Mouse (Mus musculus): ENCODE measurements around the gene Dpp9. TPM values are rescaled to one million over a fixed set of nuclear protein-coding genes. Genes with fewer than 3 reads are reported as not detected.
"Not testable (repeated sequence)": the region's sequence is repeated elsewhere in the genome, so short reads cannot be mapped to it uniquely, and the experiment has no call there.

Dpp9 gene
- 37.1 and 40.9 TPM in 2 replicates for polyA plus RNA-seq (2015; fragmentation: Nextera tagmentation; extraction: Ambion mirVana)

DNA sequence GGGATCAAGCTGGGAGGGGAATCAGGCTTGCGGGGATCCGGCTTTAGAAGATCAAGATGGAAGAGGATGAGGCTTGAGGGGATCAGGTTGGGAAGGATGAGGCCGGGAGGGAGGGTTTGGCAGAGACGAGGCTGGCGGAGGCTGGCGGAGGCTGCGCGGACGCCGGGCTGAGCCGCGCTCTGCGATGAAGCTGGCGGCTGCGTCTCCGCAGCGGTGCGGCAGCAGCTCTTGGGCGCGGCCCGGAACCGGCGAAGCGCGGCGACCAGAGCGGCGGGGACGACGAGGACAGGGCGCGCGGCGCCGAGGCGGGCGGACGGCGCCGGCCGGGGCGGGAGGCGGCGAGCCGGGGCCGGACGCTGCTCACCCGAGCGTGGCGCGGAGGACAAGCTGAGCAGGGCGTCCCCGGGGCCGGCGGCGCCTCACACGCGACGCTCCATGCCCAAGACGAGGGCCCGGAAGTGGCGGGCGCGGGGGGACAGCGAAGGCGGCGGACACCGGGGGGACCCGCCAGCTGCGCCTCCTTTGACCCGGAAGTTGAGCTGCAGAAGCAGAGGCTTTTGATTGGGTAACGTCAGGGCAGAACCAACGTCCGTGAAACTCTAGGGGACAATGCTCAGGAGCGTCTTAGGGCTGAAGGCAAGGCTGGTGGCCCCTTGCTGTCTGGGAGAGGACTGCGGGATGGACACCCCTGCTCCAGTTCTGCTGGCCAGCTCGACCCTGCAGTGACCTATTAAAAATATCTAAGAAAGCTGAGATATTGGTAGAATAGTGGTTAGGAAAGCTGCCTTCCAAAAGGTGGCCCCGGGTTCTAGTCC is at the start of gene Dpp9:
Gene Dpp9, minus strand, starts transcription at position 529 of the 815 bp plus-strand sequence.
- peak within 1 kb of the TSS; percentile 89 for H3K27ac ChIP-seq (replicated peaks)

DNA sequence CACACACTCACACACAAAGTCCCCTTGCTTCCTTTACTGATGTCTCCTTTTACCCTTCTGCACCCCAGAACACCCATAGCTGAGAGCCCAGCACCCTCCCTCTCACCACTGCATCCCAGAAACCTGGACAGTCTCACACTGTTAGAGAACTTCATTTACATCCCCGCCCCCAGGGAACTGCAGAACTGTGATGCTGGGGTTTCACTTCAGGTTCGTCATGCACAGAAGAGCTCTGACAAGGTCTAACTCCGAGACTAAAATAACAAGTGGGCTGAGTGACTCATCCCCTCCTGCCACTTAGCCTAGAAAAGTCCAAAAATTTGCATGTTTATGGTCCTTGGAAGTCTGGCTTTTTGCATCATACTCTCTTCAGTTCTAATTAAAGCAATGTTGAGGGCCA is 47.6 kb upstream of the Dpp9 start:
- Histone ChIP-seq H3K4me2 (replicated peaks) (no peak overlapping the region), H3K27me3 (no peaks in the 10 kb centered on the region), H3K9ac (no peak overlapping the region), H3K9me3 (replicated peaks) (no peaks in the 10 kb centered on the region), H3K27ac (replicated peaks) (peak overlapping the region; percentile 13; the same call in 1 of the 2 replicates), H3K4me3 (replicated peaks) (no peak overlapping the region), H3K4me1 (peaks cover 28% of the 10 kb centered on the region), H3K36me3 (peaks cover 32% of the 10 kb centered on the region)
- no peak for ATAC-seq (ENCODE audit: insufficient number of reproducible peaks, low FRiP score, low TSS enrichment, low read depth)
- WGBS = 54% methylated on average over 3 of the region's 3 CpGs

More for the DNA sequence above, at the start of gene Dpp9:
- ATAC-seq (ENCODE audit: insufficient number of reproducible peaks, low FRiP score, low TSS enrichment, low read depth) = peak; percentile 96
- Histone ChIP-seq H3K9me3 (replicated peaks) (no peaks in the 10 kb centered on the region), H3K4me3 (replicated peaks) (peak within 1 kb of the TSS; percentile 80), H3K4me2 (replicated peaks) (peak within 1 kb of the TSS; percentile 82), H3K9ac (peak within 1 kb of the TSS; percentile 69), H3K36me3 (0 out of 2 replicates have a peak, but pooled peaks cover 3% of the 10 kb centered on the region), H3K27me3 (no peaks in the 10 kb centered on the region), H3K4me1 (peaks cover 24% of the 10 kb centered on the region)
- under 1% methylated on average over 77 of the region's 78 CpGs for WGBS

DNA sequence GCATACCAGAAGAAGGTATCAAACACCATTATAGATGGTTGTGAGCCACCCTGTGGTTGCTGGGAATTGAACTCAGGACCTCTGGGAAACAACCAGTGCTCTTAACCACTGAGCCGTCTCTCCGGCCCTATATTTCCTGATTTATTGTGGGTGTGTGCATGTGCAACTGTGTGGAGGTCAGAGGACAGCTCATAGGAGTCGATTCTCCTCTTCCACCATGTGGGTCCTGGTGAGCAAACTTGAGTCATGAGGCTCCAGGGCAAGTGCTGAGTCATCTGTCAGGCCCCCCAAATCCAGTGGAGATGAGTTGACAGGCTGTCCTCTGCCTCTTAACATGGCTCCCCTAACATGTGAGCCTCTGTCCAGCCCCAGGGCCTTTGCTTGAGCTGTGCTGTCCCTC is 47.2 kb upstream of the Dpp9 start:
- Histone ChIP-seq H3K4me3 (replicated peaks) (no peak overlapping the region), H3K9me3 (replicated peaks) (no peaks in the 10 kb centered on the region), H3K27me3 (no peaks in the 10 kb centered on the region), H3K4me1 (peaks cover 32% of the 10 kb centered on the region), H3K9ac (no peak overlapping the region), H3K4me2 (replicated peaks) (no peak overlapping the region), H3K36me3 (peaks cover 32% of the 10 kb centered on the region), H3K27ac (replicated peaks) (peak overlapping the region; percentile 13; the same call in 1 of the 2 replicates)
- ATAC-seq (ENCODE audit: insufficient number of reproducible peaks, low FRiP score, low TSS enrichment, low read depth) = no peak
- 86% methylated on average over 3 of the region's 3 CpGs for WGBS

DNA sequence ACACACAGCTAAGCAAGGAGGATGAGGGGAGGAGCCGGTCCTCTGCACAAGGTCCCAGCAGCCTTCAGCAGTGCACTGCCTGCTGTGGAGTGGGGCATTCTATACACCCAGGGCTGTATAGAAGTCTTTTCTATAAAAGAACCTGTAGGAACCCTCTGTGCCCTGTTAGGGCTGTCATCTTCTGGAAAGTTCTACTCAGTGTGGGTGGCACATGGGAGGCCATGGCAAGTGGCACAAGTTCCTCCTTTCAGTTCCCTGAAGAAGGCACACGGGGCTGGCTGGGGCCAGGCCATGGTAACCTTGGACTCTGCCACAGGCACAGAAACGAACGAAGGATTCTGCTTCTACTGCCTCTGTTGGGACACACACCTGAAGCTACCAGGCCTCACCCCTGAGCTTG is 46.3 kb upstream of the Dpp9 start:
- H3K4me3 ChIP-seq (replicated peaks) = no peak overlapping the region
- peaks cover 41% of the 10 kb centered on the region for H3K4me1 ChIP-seq
- peaks cover 32% of the 10 kb centered on the region for H3K36me3 ChIP-seq
- H3K27ac ChIP-seq (replicated peaks) = no peak overlapping the region
- ATAC-seq (ENCODE audit: insufficient number of reproducible peaks, low FRiP score, low TSS enrichment, low read depth) = no peak
- H3K4me2 ChIP-seq (replicated peaks) = no peak overlapping the region
- H3K27me3 ChIP-seq = no peaks in the 10 kb centered on the region
- H3K9me3 ChIP-seq (replicated peaks) = no peaks in the 10 kb centered on the region
- WGBS = 88% methylated on average over 4 of the region's 4 CpGs
- H3K9ac ChIP-seq = no peak overlapping the region

DNA sequence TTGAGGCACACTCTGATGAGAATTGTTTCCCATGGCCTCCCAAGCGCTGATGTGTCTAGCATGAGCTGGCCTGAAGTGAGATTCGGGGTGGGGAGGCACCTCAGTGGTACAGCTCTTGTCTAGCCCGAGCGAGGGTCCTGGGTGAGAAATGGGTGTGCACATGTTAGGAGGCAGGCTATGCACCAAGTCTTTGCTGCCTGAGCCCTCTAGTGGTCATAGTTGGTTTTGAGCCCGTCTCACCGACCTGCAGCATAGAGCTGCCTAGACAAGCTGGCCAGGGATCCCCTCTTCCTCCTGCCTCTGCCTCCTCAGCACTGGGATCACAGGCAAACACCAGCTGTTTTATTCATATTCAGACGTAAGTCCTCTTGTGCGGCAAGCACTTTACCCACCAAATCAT is 45.3 kb upstream of the Dpp9 start:
- no peak overlapping the region for H3K4me3 ChIP-seq (replicated peaks)
- 24% methylated on average over 8 of the region's 8 CpGs for WGBS

DNA sequence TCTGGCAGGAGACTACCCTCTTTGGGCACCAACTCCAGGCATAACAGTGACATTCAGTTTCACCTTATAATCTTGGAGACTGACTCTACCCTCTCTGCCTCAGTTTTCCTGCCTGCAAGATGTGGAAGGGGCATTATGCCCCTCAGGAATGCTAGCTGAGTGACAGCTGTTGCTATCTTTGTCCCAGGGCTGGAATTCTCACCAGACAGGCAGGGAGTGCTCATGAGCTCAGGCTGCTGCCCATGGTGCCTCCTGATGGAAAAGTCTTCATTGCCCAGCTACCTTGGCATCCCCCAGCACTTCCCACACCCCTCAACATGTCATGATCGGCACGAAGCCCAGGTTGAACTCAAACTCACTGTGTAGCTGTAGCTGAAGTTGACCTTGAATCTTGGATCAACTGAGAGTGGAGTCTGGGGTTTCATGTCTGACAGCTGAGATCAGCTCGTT is 44.0 kb upstream of the Dpp9 start:
- Histone ChIP-seq H3K4me3 (replicated peaks) (no peak overlapping the region), H3K4me2 (replicated peaks) (no peak overlapping the region), H3K27ac (replicated peaks) (peak overlapping the region; percentile 6; the same call in 1 of the 2 replicates), H3K27me3 (no peaks in the 10 kb centered on the region), H3K9ac (no peak overlapping the region), H3K36me3 (peaks cover 53% of the 10 kb centered on the region), H3K4me1 (peaks cover 54% of the 10 kb centered on the region), H3K9me3 (replicated peaks) (no peaks in the 10 kb centered on the region)
- WGBS = 72% methylated on average over 3 of the region's 3 CpGs
- no peak for ATAC-seq (ENCODE audit: insufficient number of reproducible peaks, low FRiP score, low TSS enrichment, low read depth)

More for the DNA sequence above, 45.3 kb upstream of the Dpp9 start:
- Histone ChIP-seq H3K36me3 (peaks cover 42% of the 10 kb centered on the region), H3K4me1 (peaks cover 45% of the 10 kb centered on the region), H3K4me2 (replicated peaks) (no peak overlapping the region), H3K9me3 (replicated peaks) (no peaks in the 10 kb centered on the region), H3K9ac (no peak overlapping the region), H3K27ac (replicated peaks) (no peak overlapping the region), H3K27me3 (no peaks in the 10 kb centered on the region)
- ATAC-seq (ENCODE audit: insufficient number of reproducible peaks, low FRiP score, low TSS enrichment, low read depth) = peak; percentile 45; the same call in 1 of the 2 replicates

DNA sequence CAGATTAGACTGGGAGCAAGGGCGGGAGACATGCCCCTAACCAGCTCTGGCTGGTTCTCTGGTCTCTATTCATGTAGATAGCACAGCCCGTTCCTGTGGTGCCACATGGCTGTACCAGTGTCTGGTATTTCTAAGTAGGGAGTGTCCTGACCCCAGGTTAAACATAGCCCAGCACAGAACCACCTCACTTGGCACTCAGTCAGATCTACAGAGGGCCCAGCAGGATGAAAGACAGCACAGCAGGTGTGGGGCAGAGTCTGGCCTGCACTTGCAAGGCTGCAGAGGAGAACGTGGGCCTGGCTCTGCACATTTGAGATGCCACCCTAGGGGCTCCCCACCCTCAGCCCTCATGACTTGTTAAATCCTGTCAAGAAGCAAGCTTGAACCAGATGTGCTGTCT is 42.5 kb upstream of the Dpp9 start:
- Histone ChIP-seq H3K27ac (replicated peaks) (peak overlapping the region; percentile 40; the same call in 1 of the 2 replicates), H3K9me3 (replicated peaks) (no peaks in the 10 kb centered on the region), H3K4me2 (replicated peaks) (no peak overlapping the region), H3K4me1 (peaks cover 57% of the 10 kb centered on the region), H3K9ac (no peak overlapping the region), H3K27me3 (no peaks in the 10 kb centered on the region), H3K4me3 (replicated peaks) (no peak overlapping the region), H3K36me3 (peaks cover 53% of the 10 kb centered on the region)
- no peak for ATAC-seq (ENCODE audit: insufficient number of reproducible peaks, low FRiP score, low TSS enrichment, low read depth)
- WGBS = 45% methylated on average over 3 of the region's 3 CpGs

DNA sequence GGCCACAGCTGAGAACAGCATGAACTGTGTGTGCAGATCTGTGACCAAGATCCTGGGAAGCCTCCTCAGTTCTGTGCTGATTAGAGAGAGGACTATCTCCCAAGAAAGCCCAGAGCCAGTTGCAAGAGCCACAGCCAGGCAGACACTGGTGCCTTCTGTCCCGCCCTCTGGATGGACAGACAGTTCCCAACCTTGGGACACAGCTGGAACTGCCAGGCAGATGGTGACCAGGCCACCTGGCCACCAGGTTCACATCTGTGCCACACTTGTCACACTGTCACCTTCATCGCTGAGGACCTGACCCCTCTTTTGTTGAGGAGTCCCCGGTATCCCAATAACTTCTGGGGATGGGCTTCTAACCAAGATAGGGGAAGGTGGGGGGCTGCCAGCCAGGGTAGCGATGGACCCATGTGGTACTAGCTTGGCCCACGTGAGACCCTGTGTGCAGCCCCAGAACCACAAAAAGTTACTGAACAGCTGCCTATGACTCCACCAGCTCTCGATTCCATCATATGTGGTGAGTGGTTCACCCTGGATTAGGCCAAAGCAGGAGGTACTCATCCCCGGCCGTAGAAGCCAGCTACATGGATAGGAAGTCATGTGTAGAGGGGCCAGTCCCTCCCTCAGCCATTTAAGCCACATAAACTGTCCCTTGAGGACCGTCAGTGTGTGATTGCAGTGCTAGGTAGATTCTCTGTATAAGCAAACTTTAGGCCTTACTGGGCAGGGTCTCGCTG is 40.8 kb upstream of the Dpp9 start:
- Histone ChIP-seq H3K4me1 (peaks cover 66% of the 10 kb centered on the region), H3K4me2 (replicated peaks) (peak overlapping the region; percentile 97), H3K9ac (no peak overlapping the region), H3K4me3 (replicated peaks) (peak overlapping the region; percentile 3; the same call in 1 of the 2 replicates), H3K9me3 (replicated peaks) (no peaks in the 10 kb centered on the region), H3K27ac (replicated peaks) (0 out of 2 replicates have a peak overlapping the region, but pooled peaks have one; percentile 11), H3K36me3 (peaks cover 50% of the 10 kb centered on the region), H3K27me3 (no peaks in the 10 kb centered on the region)
- 84% methylated on average over 10 of the region's 10 CpGs for WGBS
- no peak for ATAC-seq (ENCODE audit: insufficient number of reproducible peaks, low FRiP score, low TSS enrichment, low read depth)

DNA sequence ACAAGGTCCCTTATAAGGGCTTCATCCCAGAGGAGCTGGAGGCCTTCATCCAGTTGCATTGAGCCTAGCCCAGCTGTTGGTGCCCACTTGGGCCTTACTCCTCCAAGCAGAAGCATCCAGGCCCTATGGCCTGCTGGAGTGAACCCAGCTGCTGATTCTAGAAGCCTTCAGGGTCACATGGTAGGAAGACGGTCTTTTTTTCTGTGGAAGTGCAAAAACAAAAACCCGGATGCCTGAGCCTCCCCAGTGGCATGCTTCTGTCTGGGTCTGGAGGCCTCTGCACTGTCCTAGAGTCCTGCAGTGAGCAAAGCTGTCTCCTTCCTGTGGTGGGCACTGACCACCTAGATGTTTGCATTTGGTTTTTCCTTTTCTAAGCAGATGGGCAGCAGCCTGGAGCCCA is 40.1 kb upstream of the Dpp9 start:
- 83% methylated on average over 2 of the region's 2 CpGs for WGBS
- peaks cover 50% of the 10 kb centered on the region for H3K36me3 ChIP-seq
- H3K9ac ChIP-seq; H3K27ac ChIP-seq (replicated peaks); H3K27me3 ChIP-seq; H3K9me3 ChIP-seq (replicated peaks); ATAC-seq (ENCODE audit: insufficient number of reproducible peaks, low FRiP score, low TSS enrichment, low read depth): not testable (repeated sequence)
- 0 out of 2 replicates have a peak overlapping the region, but pooled peaks have one; percentile 3 for H3K4me3 ChIP-seq (replicated peaks)
- peaks cover 66% of the 10 kb centered on the region for H3K4me1 ChIP-seq
- H3K4me2 ChIP-seq (replicated peaks) = peak overlapping the region; percentile 97

DNA sequence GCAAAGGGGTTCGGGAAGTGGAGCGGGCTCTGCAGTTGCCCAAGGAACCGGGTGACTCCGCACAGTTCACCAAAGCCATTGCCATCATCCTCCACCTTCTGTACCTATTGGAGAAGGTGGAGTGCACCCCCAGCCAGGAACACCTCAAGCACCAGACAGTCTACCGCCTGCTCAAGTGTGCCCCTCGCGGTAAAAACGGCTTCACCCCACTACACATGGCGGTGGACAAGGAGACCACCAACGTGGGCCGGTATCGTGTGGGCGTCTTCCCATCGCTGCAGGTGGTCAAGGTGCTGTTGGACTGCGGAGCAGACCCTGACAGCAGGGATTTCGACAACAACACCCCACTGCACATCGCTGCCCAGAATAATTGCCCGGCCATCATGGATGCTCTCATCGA is 39.6 kb upstream of the Dpp9 start:
- not testable (repeated sequence) for H3K27ac ChIP-seq (replicated peaks); H3K9me3 ChIP-seq (replicated peaks); H3K9ac ChIP-seq; H3K27me3 ChIP-seq; ATAC-seq (ENCODE audit: insufficient number of reproducible peaks, low FRiP score, low TSS enrichment, low read depth)
- Histone ChIP-seq H3K4me1 (peaks cover 66% of the 10 kb centered on the region), H3K4me3 (replicated peaks) (peak overlapping the region; percentile 69; the same call in 1 of the 2 replicates), H3K36me3 (peaks cover 49% of the 10 kb centered on the region), H3K4me2 (replicated peaks) (peak overlapping the region; percentile 97)
- WGBS = 92% methylated on average over 19 of the region's 19 CpGs
